Mouse (Mus musculus) brain, embryonic 14.5 days (tissue): ENCODE results near the gene Glod5.
"Not testable (repeated sequence)": the region's sequence is repeated elsewhere in the genome, so short reads cannot be mapped to it uniquely, and the experiment has no call there.

Experiments used
- CTCF ChIP-seq: fragments of 200-500 bp; IDR thresholded peaks from 2 replicates; pipeline ENCODE4 v1.5.1; 2012; ENCODE audit warnings: inconsistent platforms, mild to moderate bottlenecking, moderate library complexity, borderline replicate concordance; ENCODE audit not compliant: insufficient read depth, insufficient read length; ENCODE audit errors: extremely low read depth
- POLR2A ChIP-seq: fragments of 200-500 bp; IDR thresholded peaks from 2 replicates; pipeline ENCODE4 v1.6.1; 2012; ENCODE audit warnings: mild to moderate bottlenecking, inconsistent platforms, borderline replicate concordance; ENCODE audit not compliant: poor library complexity, insufficient read depth, insufficient read length, severe bottlenecking; ENCODE audit errors: extremely low read depth

GRCm38 (mm10) chrX:8051044-8051781 lies 32.9 kb upstream of the Glod5 start:
- not testable (repeated sequence) for TF ChIP-seq CTCF, POLR2A
